Mouse (Mus musculus) forebrain, postnatal 0 days (tissue): ENCODE measurements around the gene Srd5a1. TPM values are rescaled to one million over a fixed set of nuclear protein-coding genes. Genes with fewer than 3 reads are reported as not detected.

ENCODE experiments used
- ATAC-seq: fragments of 200-750 bp; cut with Nextera tagmentation; 2 replicates; pipeline ENCODE4 v1.8.0; 2017; ENCODE audit warnings: mild to moderate bottlenecking, moderate library complexity
- DNase-seq: peaks from one replicate; pipeline ENCODE4 v3.0.0-alpha.2; 2015
- H3K27ac ChIP-seq: fragments of 300-500 bp; sonication (generic); 2 replicates; pipeline ENCODE4 v1.5.1; 2014; ENCODE audit warnings: low read depth, mild to moderate bottlenecking, antibody characterized with exemption, low read length, moderate library complexity, mixed read lengths
- H3K27me3 ChIP-seq: fragments of 300-500 bp; sonication (generic); 2 replicates; pipeline ENCODE4 v1.6.1; 2014; ENCODE audit warnings: mild to moderate bottlenecking, low read length, mixed read lengths; ENCODE audit not compliant: insufficient read depth
- H3K36me3 ChIP-seq: fragments of 300-500 bp; sonication (generic); 2 replicates; pipeline ENCODE4 v1.6.1; 2014; ENCODE audit warnings: mild to moderate bottlenecking, moderate library complexity; ENCODE audit not compliant: insufficient read depth
- H3K4me1 ChIP-seq: fragments of 300-500 bp; sonication (generic); 2 replicates; pipeline ENCODE4 v1.6.1; 2014; ENCODE audit warnings: antibody characterized with exemption; ENCODE audit not compliant: insufficient read depth
- H3K4me2 ChIP-seq: fragments of 300-500 bp; sonication (generic); 2 replicates; pipeline ENCODE4 v1.6.1; 2014; ENCODE audit warnings: low read depth, mild to moderate bottlenecking, moderate library complexity
- H3K4me3 ChIP-seq: fragments of 300-500 bp; sonication (generic); 2 replicates; pipeline ENCODE4 v1.5.1; 2014; ENCODE audit warnings: low read depth, low read length, mixed read lengths
- H3K9ac ChIP-seq: fragments of 300-500 bp; sonication (generic); 2 replicates; pipeline ENCODE4 v1.6.1; 2014; ENCODE audit warnings: mild to moderate bottlenecking
- H3K9me3 ChIP-seq: fragments of 300-500 bp; sonication (generic); 2 replicates; pipeline ENCODE4 v1.6.1; 2016; ENCODE audit warnings: low read length
- CTCF ChIP-seq: sonication (generic); IDR thresholded peaks from 2 replicates; pipeline ENCODE4 v1.5.1; 2016; ENCODE audit warnings: antibody characterized with exemption, control low read depth, low read depth
- WGBS: fragments of 180-500 bp; shearing (Covaris S2); extraction: QIAGEN DNeasy Blood & Tissue Kit; methylation state at CpG from one replicate; pipeline ENCODE4 v1.1.7; 2014; 5-methylcytosine and 5-hydroxymethylcytosine counted together
- polyA plus RNA-seq: library from polyadenylated mRNA; unstranded; fragments of >200 nt; fragmentation: Nextera tagmentation; extraction: Ambion mirVana; gene quantifications from 2 replicates; pipeline ENCODE4 v1.2.1, GENCODE M21; 2015
- total RNA-seq: library from RNA; depleted of rRNA; stranded (reverse); fragments of >200 nt; gene quantifications from 2 replicates; pipeline ENCODE4 v1.2.3, GENCODE M21; 2014

Gene Srd5a1
- total and polyA plus RNA-seq, 2 experiments from 2014 or later, result 16.2 to 37.2 TPM

- no peak overlapping the region for H3K9ac ChIP-seq
- DNase-seq, result no peak
- no peak for TF ChIP-seq CTCF
- no peaks in the 10 kb centered on the region for H3K36me3 ChIP-seq
- no peak for ATAC-seq
- 87% methylated on average over 8 of the region's 8 CpGs for WGBS
- no peaks in the 10 kb centered on the region for H3K4me1 ChIP-seq
- H3K9me3 ChIP-seq, result no peaks in the 10 kb centered on the region
- H3K27ac ChIP-seq, result no peak overlapping the region
- no peak overlapping the region for H3K4me2 ChIP-seq
- H3K27me3 ChIP-seq, result no peaks in the 10 kb centered on the region
- H3K4me3 ChIP-seq, result no peak overlapping the region
These were observed 17.8 kb downstream of the Srd5a1 start for GRCm38 (mm10) chr13:69593453-69593852.

GRCm38 (mm10) chr13:69592226-69592625, 19.0 kb downstream of the Srd5a1 start:
- WGBS, result 87% methylated on average over 8 of the region's 8 CpGs
- H3K27me3 ChIP-seq, result no peaks in the 10 kb centered on the region

GRCm38 (mm10) chr13:69591338-69591737, 19.9 kb downstream of the Srd5a1 start:
- Histone ChIP-seq H3K36me3 (no peaks in the 10 kb centered on the region), H3K27ac (no peak overlapping the region), H3K9ac (no peak overlapping the region), H3K27me3 (no peaks in the 10 kb centered on the region), H3K9me3 (no peaks in the 10 kb centered on the region), H3K4me1 (no peaks in the 10 kb centered on the region), H3K4me2 (no peak overlapping the region), H3K4me3 (no peak overlapping the region)
- WGBS, result 98% methylated on average over 5 of the region's 5 CpGs
- no peak for TF ChIP-seq CTCF
- ATAC-seq (no peak), DNase-seq (no peak)

More at GRCm38 (mm10) chr13:69592226-69592625, 19.0 kb downstream of the Srd5a1 start:
- H3K4me1 ChIP-seq, result no peaks in the 10 kb centered on the region
- ATAC-seq (no peak), DNase-seq (no peak)
- H3K4me2 ChIP-seq, result no peak overlapping the region
- H3K9me3 ChIP-seq, result no peaks in the 10 kb centered on the region
- H3K36me3 ChIP-seq, result no peaks in the 10 kb centered on the region
- H3K27ac ChIP-seq, result no peak overlapping the region
- H3K9ac ChIP-seq, result no peak overlapping the region
- no peak for TF ChIP-seq CTCF
- H3K4me3 ChIP-seq, result no peak overlapping the region

GRCm38 (mm10) chr13:69588263-69588662, 23.0 kb downstream of the Srd5a1 start:
- Histone ChIP-seq H3K27me3 (no peaks in the 10 kb centered on the region), H3K27ac (no peak overlapping the region), H3K36me3 (no peaks in the 10 kb centered on the region), H3K9me3 (no peaks in the 10 kb centered on the region), H3K9ac (no peak overlapping the region), H3K4me1 (no peaks in the 10 kb centered on the region), H3K4me3 (no peak overlapping the region), H3K4me2 (no peak overlapping the region)
- no peak for ATAC-seq
- no peak for DNase-seq
- 77% methylated on average over 6 of the region's 6 CpGs for WGBS
- TF ChIP-seq CTCF, result no peak

GRCm38 (mm10) chr13:69587849-69588248, 23.4 kb downstream of the Srd5a1 start:
- Histone ChIP-seq H3K4me3 (no peak overlapping the region), H3K36me3 (no peaks in the 10 kb centered on the region), H3K27me3 (no peaks in the 10 kb centered on the region), H3K4me2 (no peak overlapping the region), H3K4me1 (no peaks in the 10 kb centered on the region), H3K9me3 (no peaks in the 10 kb centered on the region), H3K9ac (no peak overlapping the region), H3K27ac (no peak overlapping the region)
- WGBS, result 89% methylated on average over 3 of the region's 3 CpGs
- no peak for TF ChIP-seq CTCF
- ATAC-seq (no peak), DNase-seq (no peak)

GRCm38 (mm10) chr13:69586337-69586736, 24.9 kb downstream of the Srd5a1 start:
- Histone ChIP-seq H3K27ac (no peak overlapping the region), H3K4me2 (no peak overlapping the region), H3K36me3 (no peaks in the 10 kb centered on the region), H3K9ac (no peak overlapping the region), H3K4me1 (no peaks in the 10 kb centered on the region), H3K4me3 (no peak overlapping the region), H3K9me3 (no peaks in the 10 kb centered on the region), H3K27me3 (no peaks in the 10 kb centered on the region)
- DNase-seq (no peak), ATAC-seq (no peak)
- 56% methylated on average over 10 of the region's 10 CpGs for WGBS
- no peak for TF ChIP-seq CTCF

- DNase-seq, result no peak
- no peaks in the 10 kb centered on the region for H3K4me1 ChIP-seq
- ATAC-seq, result no peak
- WGBS, result 68% methylated on average over 6 of the region's 6 CpGs
- TF ChIP-seq CTCF, result no peak
- H3K36me3 ChIP-seq, result no peaks in the 10 kb centered on the region
- no peaks in the 10 kb centered on the region for H3K27me3 ChIP-seq
- H3K9me3 ChIP-seq, result no peaks in the 10 kb centered on the region
- no peak overlapping the region for H3K27ac ChIP-seq
- no peak overlapping the region for H3K4me2 ChIP-seq
- no peak overlapping the region for H3K4me3 ChIP-seq
- H3K9ac ChIP-seq, result no peak overlapping the region
These were observed 25.4 kb downstream of the Srd5a1 start for GRCm38 (mm10) chr13:69585828-69586227.

- no peak overlapping the region for H3K27ac ChIP-seq
- no peaks in the 10 kb centered on the region for H3K36me3 ChIP-seq
- H3K9ac ChIP-seq, result no peak overlapping the region
- no peak for ATAC-seq
- no peaks in the 10 kb centered on the region for H3K27me3 ChIP-seq
- no peak for DNase-seq
- H3K4me1 ChIP-seq, result no peaks in the 10 kb centered on the region
- no peak overlapping the region for H3K4me3 ChIP-seq
- TF ChIP-seq CTCF, result no peak
- H3K9me3 ChIP-seq, result no peaks in the 10 kb centered on the region
- 91% methylated on average over 6 of the region's 6 CpGs for WGBS
- no peak overlapping the region for H3K4me2 ChIP-seq
These were observed 27.7 kb downstream of the Srd5a1 start for GRCm38 (mm10) chr13:69583591-69583990.
